Mouse (Mus musculus) T-cell, adult 66 days (primary cell): ENCODE data around the gene Rdh16. TPM values are rescaled to one million over a fixed set of nuclear protein-coding genes. Genes with fewer than 3 reads are reported as not detected.

Experiments used
- total RNA-seq, 2 experiments: library from RNA; stranded (reverse); gene quantifications; 3 replicates in 1 of 2; 4 replicates in 1 of 2; pipeline ENCODE4 v1.2.4; 2023

Gene Rdh16
- not detected for total RNA-seq

DNA sequence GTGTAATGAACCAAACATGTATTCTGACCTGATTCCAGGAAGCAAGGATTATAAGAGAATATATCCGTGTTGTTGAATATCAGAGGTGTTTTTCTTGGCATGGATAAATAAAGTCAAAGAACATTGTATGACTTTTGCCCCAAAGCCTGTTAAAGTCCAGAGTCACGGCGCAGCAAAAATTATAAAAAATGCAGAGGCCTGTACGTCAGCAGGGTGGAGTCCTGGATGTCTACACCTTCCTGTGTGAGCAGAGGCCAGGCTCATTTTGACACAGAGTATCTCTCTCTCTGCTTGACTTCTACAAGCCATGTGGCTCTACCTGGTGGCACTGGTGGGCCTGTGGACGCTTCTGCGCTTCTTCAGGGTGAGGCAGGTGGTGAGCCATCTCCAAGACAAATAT, at the start of gene Rdh16:
Gene Rdh16 (plus strand): TSS at position 262 of the 400 bp plus-strand sequence.

DNA sequence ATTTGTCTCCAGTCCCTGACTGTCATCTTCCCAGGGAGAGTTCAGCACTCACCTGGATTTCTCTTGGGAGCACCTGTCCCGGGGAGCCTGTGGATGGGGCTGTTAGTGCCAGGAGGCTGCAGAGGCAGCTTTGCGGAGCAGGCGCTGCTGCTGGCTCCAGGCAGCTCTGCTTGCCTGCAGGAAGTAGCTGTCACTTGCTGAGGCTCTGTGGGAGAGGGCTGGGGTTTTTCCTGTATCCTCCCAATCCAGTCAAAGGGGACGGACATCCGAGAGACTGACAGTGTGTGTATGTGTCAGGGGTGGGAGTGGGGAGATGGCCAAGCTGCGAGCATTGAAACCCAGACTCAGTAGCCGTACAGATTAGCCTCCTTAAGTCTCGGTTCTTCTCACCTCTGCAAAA, 49.4 kb upstream of the Rdh16 start, which contains the start of gene Gpr182:
Gene Gpr182 (minus strand): TSS at position 185 of the 400 bp plus-strand sequence.

GRCm38 (mm10) chr10:127759181-127760110, 41.5 kb upstream of the Rdh16 start, which contains the start of the genes Rdh1 and Rdh16f1:
Gene Rdh1, plus strand, starts transcription at chr10:127759721.
Gene Rdh16f1, plus strand, starts transcription at chr10:127759787.

DNA sequence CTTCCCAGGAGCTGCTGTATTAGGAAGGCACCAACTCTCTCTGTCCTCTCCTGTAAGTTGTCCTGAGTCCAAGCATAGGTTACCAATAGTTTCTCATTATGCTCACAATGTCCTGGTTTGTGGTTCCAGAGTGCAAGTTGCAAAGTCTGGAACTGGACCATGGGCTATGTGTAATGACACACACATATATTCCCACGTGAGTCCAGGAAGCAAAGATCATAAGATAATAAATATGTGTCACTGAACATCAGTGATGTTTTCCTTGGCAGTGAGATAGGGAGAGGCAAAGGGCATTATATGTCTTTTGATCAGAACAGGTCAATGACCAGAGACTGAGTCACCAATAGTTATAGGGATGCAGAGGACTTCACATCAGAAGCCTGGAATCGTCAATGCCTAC, 24.9 kb upstream of the Rdh16 start, which contains the start of gene Rdh9:
Gene Rdh9 (plus strand): TSS at position 376 of the 400 bp plus-strand sequence.

DNA sequence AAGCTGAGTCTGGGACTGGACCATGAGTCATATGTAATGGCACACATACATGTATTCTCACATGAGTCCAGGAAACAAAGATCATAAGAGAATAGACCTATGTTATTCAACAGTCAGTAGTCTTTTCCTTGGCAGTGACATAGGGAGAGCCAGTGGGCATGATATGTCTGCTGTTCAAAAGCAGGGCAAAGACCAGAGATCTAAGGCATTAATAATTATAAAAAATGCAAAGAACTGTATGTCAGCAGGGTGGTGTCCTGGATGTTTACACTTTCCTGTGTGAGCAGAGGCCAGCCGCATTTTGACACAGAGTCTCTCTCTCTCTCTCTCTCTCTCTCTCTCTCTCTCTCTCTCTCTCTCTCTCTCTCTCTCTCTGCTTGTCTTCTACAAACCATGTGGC, 48.7 kb downstream of the Rdh16 start, which contains the start of gene Rdh19:
Gene Rdh19 (plus strand): TSS at position 301 of the 400 bp plus-strand sequence.

DNA sequence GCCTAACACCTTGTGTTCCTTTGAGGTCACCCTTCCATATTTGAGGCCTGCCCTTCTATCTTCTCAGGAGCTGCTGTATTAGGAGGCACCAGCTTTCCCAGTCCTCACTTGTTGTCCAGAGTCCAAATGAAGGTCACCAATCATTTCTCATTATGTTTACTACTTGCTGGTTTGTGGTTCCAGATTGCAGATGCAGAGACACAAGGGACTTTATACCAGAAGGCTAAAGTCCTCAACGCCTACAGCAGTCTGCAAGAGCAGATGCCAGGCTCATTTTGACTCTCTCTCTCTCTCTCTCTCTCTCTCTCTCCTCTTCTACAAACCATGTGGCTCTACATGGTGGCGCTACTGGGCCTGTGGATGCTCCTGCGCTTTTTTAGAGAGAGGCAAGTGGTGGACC, 65.3 kb downstream of the Rdh16 start, which contains the start of gene Rdh16f2:
Gene Rdh16f2 (plus strand): TSS at position 243 of the 400 bp plus-strand sequence.

GRCm38 (mm10) chr10:127888605-127889004, 87.7 kb downstream of the Rdh16 start, which contains the start of gene Rdh7:
Gene Rdh7, minus strand, starts transcription at chr10:127888817.

Other genes starting within 250 kb of the Rdh16 start
- gene Lrp1, start 180.0 kb upstream of the Rdh16 start, total RNA-seq: 1 to 10 TPM; 5.4 to 6.5 TPM
- 100 to 1,000 TPM; 198 to 232 TPM for gene Stat6, start 158.2 kb upstream of the Rdh16 start, total RNA-seq
- gene Nemp1, start 134.3 kb upstream of the Rdh16 start, total RNA-seq: 10 to 100 TPM in 1 of 2 experiments, 1 to 10 TPM in 1; 9.4 to 11.9 TPM
- gene Nab2, start 132.6 kb upstream of the Rdh16 start, total RNA-seq: 10 to 100 TPM; 37.4 to 53.9 TPM
- gene Myo1a, start 96.0 kb upstream of the Rdh16 start, total RNA-seq: under 1 TPM; 0.15 to 0.73 TPM
- gene Tac2, start 76.7 kb upstream of the Rdh16 start, total RNA-seq: not detected
- gene Zbtb39, start 61.6 kb upstream of the Rdh16 start, total RNA-seq: 10 to 100 TPM; 11.5 to 14.0 TPM
- under 1 TPM in 1 of 2 experiments, not detected in 1; 0.15 TPM for gene Gpr182, start 49.4 kb upstream of the Rdh16 start, total RNA-seq
- gene Rdh1, start 41.4 kb upstream of the Rdh16 start, total RNA-seq: under 1 TPM; 0.17 to 0.36 TPM
- under 1 TPM in 1 of 2 experiments, not detected in 1; 0.82 TPM for gene Rdh16f1, start 41.4 kb upstream of the Rdh16 start, total RNA-seq
- gene Rdh9, start 24.8 kb upstream of the Rdh16 start, total RNA-seq: under 1 TPM in 1 of 2 experiments, not detected in 1; 0.47 TPM
- gene Rdh19, start 48.8 kb downstream of the Rdh16 start, total RNA-seq: not detected
- gene Rdh16f2, start 65.3 kb downstream of the Rdh16 start, total RNA-seq: not detected
- gene Rdh7, start 87.7 kb downstream of the Rdh16 start, total RNA-seq: not detected
- not detected for gene Sdr9c7, start 97.4 kb downstream of the Rdh16 start, total RNA-seq
- gene Hsd17b6, start 206.5 kb downstream of the Rdh16 start, total RNA-seq: not detected
- 10 to 100 TPM; 16.2 to 21.7 TPM for gene Prim1, start 214.0 kb downstream of the Rdh16 start, total RNA-seq
- gene Naca, start 234.4 kb downstream of the Rdh16 start, total RNA-seq: 100 to 1,000 TPM; 776 to 815 TPM